Mouse (Mus musculus) small intestine, adult 2 months (tissue): Measurements from ENCODE around the gene Iqschfp. TPM values are rescaled to one million over a fixed set of nuclear protein-coding genes. Genes with fewer than 3 reads are reported as not detected.

ENCODE experiments used
- H3K27ac ChIP-seq: fragments of 200-500 bp; 2 replicates; pipeline ENCODE4 v1.5.1; 2012; ENCODE audit warnings: low read depth, low read length, control low read depth, inconsistent platforms; ENCODE audit not compliant: insufficient read depth
- H3K27me3 ChIP-seq: fragments of 200-500 bp; 2 replicates; pipeline ENCODE4 v1.6.1; 2012; ENCODE audit warnings: mild to moderate bottlenecking, moderate library complexity, low read length, inconsistent platforms; ENCODE audit not compliant: control insufficient read depth, insufficient read depth
- H3K36me3 ChIP-seq: fragments of 200-500 bp; 2 replicates; pipeline ENCODE4 v1.6.1; 2012; ENCODE audit warnings: mild to moderate bottlenecking, low read length, control low read depth, inconsistent platforms; ENCODE audit not compliant: control insufficient read depth, insufficient read depth
- H3K4me1 ChIP-seq: fragments of 200-500 bp; 2 replicates; pipeline ENCODE4 v1.6.1; 2012; ENCODE audit warnings: low read length, inconsistent platforms, mixed read lengths; ENCODE audit not compliant: control insufficient read depth, insufficient read depth, insufficient read length
- H3K4me3 ChIP-seq: fragments of 200-500 bp; 2 replicates; pipeline ENCODE4 v1.5.1; 2012; ENCODE audit warnings: low read depth, mild to moderate bottlenecking, control low read depth, inconsistent platforms, low read length, moderate library complexity
- CTCF ChIP-seq: fragments of 200-500 bp; IDR thresholded peaks from 2 replicates; pipeline ENCODE4 v1.5.1; 2012; ENCODE audit warnings: low read depth, mild to moderate bottlenecking, control low read depth, inconsistent platforms, low read length, moderate library complexity, mixed read lengths; ENCODE audit not compliant: insufficient replicate concordance, insufficient read length; ENCODE audit errors: extremely low read depth
- POLR2A ChIP-seq: fragments of 200-500 bp; IDR thresholded peaks from 2 replicates; pipeline ENCODE4 v1.6.1; 2012; ENCODE audit warnings: low read depth, mild to moderate bottlenecking, control low read depth, inconsistent platforms, low read length, moderate library complexity
- WGBS: fragments of 180-500 bp; shearing (Covaris S2); methylation state at CpG from one replicate; pipeline ENCODE4 v1.1.7; 2018; 5-methylcytosine and 5-hydroxymethylcytosine counted together
- polyA plus RNA-seq: library from polyadenylated mRNA; depleted of rRNA; stranded (reverse); fragments of >200 nt; gene quantifications from 2 replicates; pipeline ENCODE4 v1.2.3, GENCODE M21; 2012

Iqschfp gene
- polyA plus RNA-seq, 1 experiment: not detected

GRCm38 (mm10) chr3:68282844-68283594 is 391.0 kb downstream of the Iqschfp start:
- Histone ChIP-seq H3K4me1 (no peaks in the 10 kb centered on the region), H3K27me3 (no peaks in the 10 kb centered on the region), H3K4me3 (no peak overlapping the region), H3K36me3 (no peaks in the 10 kb centered on the region), H3K27ac (no peak overlapping the region)
- 63% methylated on average over 7 of the region's 7 CpGs for WGBS
- TF ChIP-seq POLR2A (no peak), CTCF (no peak)

GRCm38 (mm10) chr3:68283595-68283991 is 391.6 kb downstream of the Iqschfp start:
- no peak overlapping the region for H3K4me3 ChIP-seq
- H3K27me3 ChIP-seq: no peaks in the 10 kb centered on the region
- no peaks in the 10 kb centered on the region for H3K4me1 ChIP-seq
- no peak for TF ChIP-seq CTCF
- no peak for TF ChIP-seq POLR2A
- WGBS: 60% methylated on average over 10 of the region's 10 CpGs
- H3K27ac ChIP-seq: no peak overlapping the region
- no peaks in the 10 kb centered on the region for H3K36me3 ChIP-seq

- TF ChIP-seq CTCF: no peak
- TF ChIP-seq POLR2A: no peak
- 82% methylated on average over 2 of the region's 2 CpGs for WGBS
- no peaks in the 10 kb centered on the region for H3K36me3 ChIP-seq
- H3K4me1 ChIP-seq: no peaks in the 10 kb centered on the region
- no peak overlapping the region for H3K4me3 ChIP-seq
- no peaks in the 10 kb centered on the region for H3K27me3 ChIP-seq
- no peak overlapping the region for H3K27ac ChIP-seq
These were observed 392.5 kb downstream of the Iqschfp start for GRCm38 (mm10) chr3:68284500-68284899.

DNA sequence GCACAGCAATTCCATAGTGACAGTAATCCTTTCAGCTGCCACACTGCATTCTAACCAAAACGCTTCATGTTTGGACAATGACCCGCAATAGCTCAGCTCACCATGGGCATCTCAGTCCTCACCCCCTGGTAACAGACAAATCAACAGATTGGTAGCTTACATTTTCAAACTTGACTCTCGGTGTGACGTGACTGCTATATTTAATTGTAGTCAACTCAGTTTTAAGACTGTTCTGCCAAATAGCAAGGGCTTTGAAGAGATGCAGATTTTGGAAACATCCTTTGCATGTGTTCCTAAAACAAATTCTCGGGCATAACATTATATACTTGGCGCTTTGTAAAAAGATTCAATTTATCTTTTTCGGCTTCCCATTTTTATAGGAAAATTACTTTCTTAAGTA is 404.7 kb downstream of the Iqschfp start:
- no peak overlapping the region for H3K4me3 ChIP-seq
- no peak overlapping the region for H3K27ac ChIP-seq
- TF ChIP-seq CTCF (no peak), POLR2A (no peak)
- H3K4me1 ChIP-seq: no peaks in the 10 kb centered on the region
- no peaks in the 10 kb centered on the region for H3K36me3 ChIP-seq
- H3K27me3 ChIP-seq: no peaks in the 10 kb centered on the region
- WGBS: 87% methylated on average over 7 of the region's 7 CpGs

- Histone ChIP-seq H3K4me1 (no peaks in the 10 kb centered on the region), H3K4me3 (no peak overlapping the region), H3K36me3 (no peaks in the 10 kb centered on the region), H3K27me3 (no peaks in the 10 kb centered on the region), H3K27ac (no peak overlapping the region)
- WGBS: 13% methylated on average over 1 of the region's 1 CpGs
- no peak for TF ChIP-seq POLR2A
- no peak for TF ChIP-seq CTCF
These were observed 413.6 kb downstream of the Iqschfp start for GRCm38 (mm10) chr3:68305647-68306046.

DNA sequence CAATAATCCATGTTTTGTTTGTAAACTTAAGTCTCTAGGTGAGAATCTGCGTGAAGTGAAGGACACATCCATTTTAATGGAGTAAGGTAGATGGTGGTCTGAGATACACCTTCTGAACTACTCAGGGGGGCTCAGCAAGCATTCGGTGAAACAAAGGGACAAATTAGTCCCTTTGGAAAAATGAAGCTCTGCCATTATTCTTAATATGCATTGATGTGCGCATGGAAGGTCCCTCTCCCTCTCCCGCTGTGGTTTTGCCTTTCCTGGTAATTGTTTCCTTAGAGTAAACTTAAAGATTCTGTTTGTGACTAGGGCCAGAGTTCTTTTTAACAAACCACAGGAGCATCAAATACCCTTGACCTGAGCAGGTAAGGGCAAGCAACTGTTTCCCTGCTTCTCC is 414.7 kb downstream of the Iqschfp start:
- TF ChIP-seq CTCF: no peak
- no peak for TF ChIP-seq POLR2A
- 57% methylated on average over 4 of the region's 4 CpGs for WGBS

DNA sequence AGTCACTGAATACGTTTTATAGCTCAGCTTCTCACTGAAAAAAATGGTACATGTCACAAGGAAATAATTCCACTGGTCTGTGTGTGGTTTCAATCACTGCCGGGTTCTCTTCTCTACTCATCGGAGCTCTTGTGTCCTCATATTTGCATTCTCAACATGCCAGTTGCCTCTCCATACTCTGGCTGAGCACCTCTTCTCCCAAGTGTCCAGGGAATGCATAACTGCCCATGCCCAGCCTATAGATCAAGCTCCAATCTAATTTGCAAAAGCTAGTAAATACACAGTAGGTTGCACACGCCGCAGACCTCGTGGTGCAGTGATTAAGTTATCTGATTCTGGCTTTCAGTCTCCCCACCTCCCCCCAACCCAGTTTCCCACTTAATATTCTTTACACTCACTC is 433.5 kb downstream of the Iqschfp start:
- TF ChIP-seq POLR2A: no peak
- TF ChIP-seq CTCF: no peak
- Histone ChIP-seq H3K36me3 (no peaks in the 10 kb centered on the region), H3K27me3 (no peaks in the 10 kb centered on the region), H3K27ac (no peak overlapping the region), H3K4me1 (no peaks in the 10 kb centered on the region), H3K4me3 (no peak overlapping the region)
- 64% methylated on average over 6 of the region's 6 CpGs for WGBS

More for the DNA sequence above, 414.7 kb downstream of the Iqschfp start:
- H3K4me3 ChIP-seq: no peak overlapping the region
- no peaks in the 10 kb centered on the region for H3K27me3 ChIP-seq
- H3K36me3 ChIP-seq: no peaks in the 10 kb centered on the region
- H3K4me1 ChIP-seq: no peaks in the 10 kb centered on the region
- no peak overlapping the region for H3K27ac ChIP-seq
